Mouse (Mus musculus): ENCODE measurements around the gene Nt5c3. TPM values are rescaled to one million over a fixed set of nuclear protein-coding genes. Genes with fewer than 3 reads are reported as not detected.

Gene Nt5c3
- polyA plus RNA-seq, 1 experiment, result 9.9 TPM

GRCm38 (mm10) chr6:56932464-56932863 lies 8.7 kb upstream of the Nt5c3 start:
- no peaks in the 10 kb centered on the region for H3K36me3 ChIP-seq (ENCODE audit: control insufficient read depth, insufficient read depth)
- no peak overlapping the region for H3K4me3 ChIP-seq
- H3K79me2 ChIP-seq (ENCODE audit: control insufficient read depth, insufficient read depth), result no peaks in the 10 kb centered on the region
- no peak for TF ChIP-seq REST (IDR thresholded peaks at IDR 0.05; ENCODE audit: insufficient read depth, insufficient read length)
- no peak for TF ChIP-seq MYOD1 (IDR thresholded peaks at IDR 0.05; ENCODE audit: control insufficient read depth in 1 of 3, insufficient read length in 2 of 3, low read depth in 2 of 3)
- no peak for TF ChIP-seq TCF3 (IDR thresholded peaks at IDR 0.05; ENCODE audit: insufficient read length, low read depth)
- TF ChIP-seq MAX (IDR thresholded peaks at IDR 0.05; ENCODE audit: low read depth), result no peak
- TF ChIP-seq CEBPB (IDR thresholded peaks at IDR 0.05; ENCODE audit: insufficient read depth, poor library complexity, severe bottlenecking), result no peak
- no peak for TF ChIP-seq E2F4 (IDR thresholded peaks at IDR 0.05; ENCODE audit: insufficient read depth)
- TF ChIP-seq SRF (IDR thresholded peaks at IDR 0.05; ENCODE audit: control insufficient read depth, insufficient read length, low read depth), result no peak
- no peak for TF ChIP-seq MYOG (IDR thresholded peaks at IDR 0.05; ENCODE audit: control insufficient read depth in 1 of 3, insufficient read depth in 1 of 3, insufficient read length in 2 of 3, low read depth in 2 of 3)
- H3ac ChIP-seq (ENCODE audit: control insufficient read depth, insufficient read length), result no peak overlapping the region
- H3K4me2 ChIP-seq (ENCODE audit: low read depth), result no peak overlapping the region
- no peaks in the 10 kb centered on the region for H3K27me3 ChIP-seq (ENCODE audit: control insufficient read depth, insufficient read depth, insufficient read length)

GRCm38 (mm10) chr6:56931648-56932415 lies 8.1 kb upstream of the Nt5c3 start:
- Histone ChIP-seq H3K79me2 (ENCODE audit: control insufficient read depth, insufficient read depth) (no peaks in the 10 kb centered on the region), H3K4me2 (ENCODE audit: low read depth) (no peak overlapping the region), H3K27me3 (ENCODE audit: control insufficient read depth, insufficient read depth, insufficient read length) (no peaks in the 10 kb centered on the region), H3K36me3 (ENCODE audit: control insufficient read depth, insufficient read depth) (no peaks in the 10 kb centered on the region), H3ac (ENCODE audit: control insufficient read depth, insufficient read length) (no peak overlapping the region), H3K4me3 (no peak overlapping the region)
- TF ChIP-seq POLR2A (IDR thresholded peaks at IDR 0.05; ENCODE audit: insufficient read length, low read depth) (no peak), TCF3 (IDR thresholded peaks at IDR 0.05; ENCODE audit: insufficient read length, low read depth) (no peak), MYOG (IDR thresholded peaks at IDR 0.05; ENCODE audit: control insufficient read depth in 1 of 3, insufficient read depth in 1 of 3, insufficient read length in 2 of 3, low read depth in 2 of 3) (no peak), E2F4 (IDR thresholded peaks at IDR 0.05; ENCODE audit: insufficient read depth) (no peak), REST (IDR thresholded peaks at IDR 0.05; ENCODE audit: insufficient read depth, insufficient read length) (no peak), USF1 (IDR thresholded peaks at IDR 0.05; ENCODE audit: low read depth) (no peak), SRF (IDR thresholded peaks at IDR 0.05; ENCODE audit: control insufficient read depth, insufficient read length, low read depth) (no peak), POLR2AphosphoS2 (IDR thresholded peaks at IDR 0.05; ENCODE audit: insufficient read length, low read depth) (no peak), CEBPB (IDR thresholded peaks at IDR 0.05; ENCODE audit: insufficient read depth, poor library complexity, severe bottlenecking) (no peak), TCF12 (IDR thresholded peaks at IDR 0.05; ENCODE audit: insufficient read depth, poor library complexity, severe bottlenecking) (no peak), MAX (IDR thresholded peaks at IDR 0.05; ENCODE audit: low read depth) (no peak), MYOD1 (IDR thresholded peaks at IDR 0.05; ENCODE audit: control insufficient read depth in 1 of 3, insufficient read length in 2 of 3, low read depth in 2 of 3) (no peak)

GRCm38 (mm10) chr6:56923331-56923725 lies 404 bp downstream of the Nt5c3 start:
- no peak for TF ChIP-seq POLR2A (IDR thresholded peaks at IDR 0.05; ENCODE audit: insufficient read length, low read depth)
- no peak for TF ChIP-seq CEBPB (IDR thresholded peaks at IDR 0.05; ENCODE audit: insufficient read depth, poor library complexity, severe bottlenecking)
- TF ChIP-seq POLR2AphosphoS2 (IDR thresholded peaks at IDR 0.05; ENCODE audit: insufficient read length, low read depth), result no peak

GRCm38 (mm10) chr6:56920222-56921092 lies 3.3 kb downstream of the Nt5c3 start:
- peaks cover 22% of the 10 kb centered on the region for H3K79me2 ChIP-seq (ENCODE audit: control insufficient read depth, insufficient read depth)
- H3ac ChIP-seq (ENCODE audit: control insufficient read depth, insufficient read length), result no peak overlapping the region
- H3K27me3 ChIP-seq (ENCODE audit: control insufficient read depth, insufficient read depth, insufficient read length), result no peaks in the 10 kb centered on the region
- H3K36me3 ChIP-seq (ENCODE audit: control insufficient read depth, insufficient read depth), result no peaks in the 10 kb centered on the region
- no peak overlapping the region for H3K4me3 ChIP-seq
- H3K4me2 ChIP-seq (ENCODE audit: low read depth), result no peak overlapping the region
- TF ChIP-seq POLR2A (IDR thresholded peaks at IDR 0.05; ENCODE audit: insufficient read length, low read depth) (no peak), TCF3 (IDR thresholded peaks at IDR 0.05; ENCODE audit: insufficient read length, low read depth) (no peak), MYOG (IDR thresholded peaks at IDR 0.05; ENCODE audit: control insufficient read depth in 1 of 3, insufficient read depth in 1 of 3, insufficient read length in 2 of 3, low read depth in 2 of 3) (no peak), USF1 (IDR thresholded peaks at IDR 0.05; ENCODE audit: low read depth) (no peak), MYOD1 (IDR thresholded peaks at IDR 0.05; ENCODE audit: control insufficient read depth in 1 of 3, insufficient read length in 2 of 3, low read depth in 2 of 3) (no peak), CEBPB (IDR thresholded peaks at IDR 0.05; ENCODE audit: insufficient read depth, poor library complexity, severe bottlenecking) (no peak), E2F4 (IDR thresholded peaks at IDR 0.05; ENCODE audit: insufficient read depth) (no peak), MAX (IDR thresholded peaks at IDR 0.05; ENCODE audit: low read depth) (no peak)

More at GRCm38 (mm10) chr6:56923331-56923725, 404 bp downstream of the Nt5c3 start:
- Histone ChIP-seq H3ac (ENCODE audit: control insufficient read depth, insufficient read length) (peak overlapping the region; percentile 79), H3K4me3 (peak overlapping the region; percentile 41), H3K4me2 (ENCODE audit: low read depth) (peak overlapping the region; percentile 93), H3K79me2 (ENCODE audit: control insufficient read depth, insufficient read depth) (peaks cover 22% of the 10 kb centered on the region), H3K36me3 (ENCODE audit: control insufficient read depth, insufficient read depth) (no peaks in the 10 kb centered on the region), H3K27me3 (ENCODE audit: control insufficient read depth, insufficient read depth, insufficient read length) (no peaks in the 10 kb centered on the region)
